Mouse (Mus musculus) kidney, postnatal 36 days (tissue): ENCODE data around the gene Col9a2.

Experiments
- DNase-seq, 2 experiments: peaks; one replicate each; pipeline ENCODE4 v3.0.0; 2021 to 2022; ENCODE audit warnings: mixed read lengths in 2 of 2

The Col9a2 gene

GRCm38 (mm10) chr4:121039331-121040115, at the start of gene Col9a2:
Col9a2 (plus strand) TSS chr4:121039385.
- DNase-seq: peak in 1 of 2 experiments; percentile 18

DNA sequence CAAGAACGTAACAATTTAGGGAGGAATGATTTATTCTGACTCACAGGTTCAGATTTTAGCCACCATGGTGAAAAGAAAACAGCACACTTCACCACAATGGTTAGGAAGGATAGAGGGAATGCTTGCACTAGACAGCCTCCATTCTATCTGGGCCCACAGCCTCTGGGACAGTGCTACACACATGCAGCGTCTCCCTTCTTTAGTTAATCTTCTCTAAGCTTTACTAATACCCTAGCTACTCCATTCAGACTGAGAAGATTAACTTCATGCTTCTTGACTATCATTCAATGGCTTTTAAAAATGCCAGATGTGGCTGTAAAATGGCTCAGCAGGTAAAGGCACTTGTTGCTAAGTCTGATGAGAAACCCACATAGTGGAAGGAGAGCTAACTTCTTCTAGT, 46.9 kb upstream of the Col9a2 start:
- no peak for DNase-seq

GRCm38 (mm10) chr4:120993025-120993424, 46.2 kb upstream of the Col9a2 start:
- no peak for DNase-seq

- DNase-seq: peak in 1 of 2 experiments; percentile 42
These were observed 43.3 kb upstream of the Col9a2 start for GRCm38 (mm10) chr4:120995911-120996310.

DNA sequence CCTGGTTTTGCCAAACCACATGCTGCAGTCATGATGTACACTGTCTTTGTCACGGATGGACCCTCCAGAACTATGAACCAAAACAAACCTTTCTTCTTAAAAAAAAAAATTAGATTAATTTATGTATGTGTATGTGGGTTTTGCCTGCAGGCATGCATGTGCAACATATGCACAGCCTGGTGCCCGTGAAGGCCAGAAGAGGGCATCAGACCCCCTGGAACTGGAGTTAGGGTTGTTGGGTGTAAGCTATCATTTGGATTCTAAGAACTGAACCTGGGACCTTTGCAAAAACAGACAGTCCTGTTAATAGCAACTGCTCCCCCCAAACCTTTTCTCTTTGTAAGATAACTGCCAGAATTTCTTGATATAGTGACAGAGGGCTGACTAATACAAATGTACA, 38.1 kb upstream of the Col9a2 start:
- no peak for DNase-seq

- no peak for DNase-seq
These were observed 37.5 kb upstream of the Col9a2 start for GRCm38 (mm10) chr4:121001659-121002058.

DNA sequence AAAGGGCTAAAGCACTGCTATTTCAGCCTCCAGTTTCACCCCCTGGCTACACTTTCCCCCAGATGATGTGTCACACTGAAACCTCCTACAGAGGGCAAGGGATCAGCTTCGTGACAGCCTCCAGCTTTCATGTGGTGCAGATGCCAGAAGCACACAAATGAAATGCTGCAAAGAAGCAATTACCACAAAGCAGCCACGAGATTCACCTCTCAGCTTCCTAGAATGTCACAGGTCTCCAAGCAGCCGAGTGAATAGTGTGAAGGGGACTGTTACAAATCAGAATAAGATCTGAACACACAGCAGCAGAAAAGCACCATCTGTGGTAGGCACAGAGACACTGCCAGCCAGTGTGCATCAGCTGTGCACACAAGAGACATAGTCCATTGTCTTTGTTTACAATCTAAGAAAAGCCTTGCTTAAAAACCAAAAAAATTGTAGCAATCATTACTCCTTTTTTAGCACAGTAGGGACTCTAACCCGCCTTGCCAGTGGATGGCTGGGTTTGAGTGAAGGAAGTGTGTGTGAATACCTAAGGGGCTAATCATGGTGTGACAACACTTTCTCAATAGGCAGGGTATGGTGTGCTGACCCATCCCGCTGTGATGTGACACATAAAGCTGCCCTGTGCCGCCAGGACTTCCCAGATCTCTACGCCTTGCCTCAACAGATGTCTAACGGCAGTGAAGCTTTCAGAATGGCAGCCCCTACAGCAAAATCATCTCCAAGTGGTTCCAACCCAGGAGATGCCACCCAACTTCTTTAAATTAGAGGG, 36.6 kb upstream of the Col9a2 start:
- no peak for DNase-seq

DNA sequence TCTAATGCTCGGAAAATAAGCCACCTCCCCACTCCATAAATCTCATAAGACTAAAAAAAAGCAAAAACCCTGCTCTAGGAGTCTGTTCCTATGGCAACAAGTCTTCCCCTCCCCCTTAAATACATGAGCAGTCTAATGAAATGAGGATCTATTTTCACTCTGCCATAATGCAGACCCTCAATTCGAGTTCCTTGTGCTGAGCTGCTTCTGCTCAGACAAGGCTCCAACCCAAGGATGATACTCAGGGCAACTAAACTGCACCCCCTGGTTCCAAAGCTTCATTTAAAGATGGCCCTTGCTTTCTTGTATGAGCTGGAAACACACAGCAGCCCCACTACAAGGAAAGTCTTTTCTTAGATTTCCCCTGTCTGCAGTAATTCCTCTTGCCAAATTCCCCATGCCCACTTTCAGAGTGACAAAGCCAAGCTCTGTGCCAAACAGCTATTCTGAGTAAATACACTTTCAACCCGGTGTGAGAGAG, 35.5 kb upstream of the Col9a2 start:
- no peak for DNase-seq

DNA sequence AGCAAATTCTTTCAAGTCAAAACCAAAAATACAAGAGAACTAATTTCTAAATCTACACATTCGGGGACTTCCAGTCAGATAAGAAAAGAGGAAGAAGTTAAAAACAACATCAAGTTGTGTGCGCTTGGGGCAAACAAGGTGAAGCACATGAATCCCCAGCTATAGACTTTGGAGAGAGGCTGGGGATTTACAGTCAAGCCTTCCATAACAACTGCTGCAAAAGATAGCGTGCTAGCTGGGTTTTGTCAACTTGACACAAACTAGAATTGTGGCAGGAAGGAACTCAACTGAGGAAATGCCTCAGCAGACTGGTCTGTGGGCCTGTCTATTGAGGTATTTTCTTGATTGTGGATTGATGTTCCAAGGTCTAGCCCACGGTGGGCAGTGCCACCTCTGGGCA, 34.5 kb upstream of the Col9a2 start:
- no peak for DNase-seq

- DNase-seq: no peak
These were observed 32.2 kb upstream of the Col9a2 start for GRCm38 (mm10) chr4:121007006-121007405.

- no peak for DNase-seq
These were observed 31.0 kb upstream of the Col9a2 start for GRCm38 (mm10) chr4:121008071-121008745.

DNA sequence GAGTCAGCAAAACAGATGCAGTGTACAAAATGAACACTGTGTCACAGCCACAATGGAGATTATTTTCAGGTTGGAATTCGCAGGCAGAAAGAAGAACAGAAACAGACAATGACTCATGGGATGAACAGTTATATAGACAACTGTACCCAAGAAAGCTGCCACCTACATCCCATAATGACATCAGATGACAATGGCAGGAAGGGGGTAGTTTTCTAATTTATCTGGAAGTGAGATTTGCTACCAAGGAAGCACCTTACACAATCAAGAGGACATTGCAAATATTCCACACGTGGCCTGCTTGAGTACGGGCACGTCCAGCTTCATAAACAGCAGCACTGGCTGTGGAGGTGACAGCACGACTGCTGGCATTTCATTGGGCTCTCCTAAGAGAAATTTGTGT, 30.0 kb upstream of the Col9a2 start:
- DNase-seq: no peak

- no peak for DNase-seq
These were observed 28.2 kb upstream of the Col9a2 start for GRCm38 (mm10) chr4:121010770-121011549.

DNA sequence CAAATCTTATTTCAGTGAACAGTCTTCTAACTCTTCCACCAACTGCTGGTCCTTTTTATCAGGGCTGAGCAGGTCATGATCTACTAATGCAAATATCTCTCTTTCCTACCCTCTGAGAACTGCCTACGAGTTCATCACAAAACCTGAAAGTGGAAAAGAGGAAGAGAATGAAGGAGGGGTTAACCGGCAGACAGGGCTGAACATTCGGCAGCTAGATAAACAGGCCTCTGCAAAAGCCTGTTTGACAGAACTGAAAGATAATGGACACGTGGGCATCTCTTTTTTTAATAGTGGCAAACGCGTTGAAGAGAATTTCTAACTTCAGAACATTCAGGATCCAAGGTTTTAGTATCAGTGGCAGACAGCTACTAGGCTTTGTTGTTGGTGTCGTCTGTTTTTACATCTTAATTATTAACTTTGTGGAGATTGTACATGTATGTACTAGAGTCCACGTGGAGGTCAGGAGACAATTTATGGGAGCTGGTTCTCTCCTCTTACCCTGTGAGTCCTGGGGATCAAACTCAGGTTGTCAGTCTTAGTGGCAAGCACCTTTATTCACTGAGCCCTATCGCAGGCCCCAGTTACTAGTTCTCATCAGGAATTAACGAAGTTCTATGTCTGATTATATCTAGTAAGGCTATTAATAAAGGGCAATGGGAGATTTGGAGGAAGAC, 24.5 kb upstream of the Col9a2 start:
- no peak for DNase-seq

- no peak for DNase-seq
These were observed 23.9 kb upstream of the Col9a2 start for GRCm38 (mm10) chr4:121015268-121015659.

- DNase-seq: peak in 1 of 2 experiments; percentile 58
These were observed 22.9 kb upstream of the Col9a2 start for GRCm38 (mm10) chr4:121016021-121016898.

DNA sequence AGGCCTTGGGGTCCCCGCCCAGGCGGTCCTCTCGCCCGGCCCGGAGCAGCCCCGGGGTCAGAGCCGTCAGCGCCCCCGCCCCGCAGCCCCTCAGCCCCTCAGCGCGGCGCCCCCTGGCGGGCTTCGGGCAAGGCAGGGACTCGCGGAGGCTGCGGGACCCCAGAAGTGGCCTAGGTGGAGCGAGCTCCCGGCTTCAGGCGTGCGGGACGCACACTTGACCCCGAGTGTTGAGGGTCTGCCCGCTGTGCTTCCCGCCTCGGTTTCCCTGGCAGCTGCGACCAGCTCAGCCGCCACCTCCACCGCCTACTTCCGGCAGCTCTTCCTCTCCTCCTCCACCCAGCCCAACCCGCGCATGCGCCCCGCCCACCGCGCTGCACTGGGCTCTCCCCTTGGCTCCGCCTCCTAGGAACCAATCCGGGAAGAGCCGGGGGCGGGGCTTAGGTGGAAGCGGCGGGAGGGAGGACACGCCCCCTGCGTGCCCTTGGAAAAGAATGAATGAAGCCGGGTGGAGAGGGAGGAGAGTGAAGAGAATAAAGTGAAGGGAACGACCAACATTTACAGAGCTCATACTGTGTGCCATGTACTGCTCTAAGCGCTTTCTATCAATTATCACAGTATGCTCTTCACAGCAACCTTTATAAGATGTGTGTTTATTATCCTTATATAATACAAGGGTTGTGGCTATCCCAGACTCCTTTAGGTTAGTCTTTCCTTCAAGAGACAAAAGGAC, 22.1 kb upstream of the Col9a2 start, which contains the start of gene Smap2:
TSS of gene Smap2 (minus strand) at position 320 of the 730 bp plus-strand sequence.
- DNase-seq: peak; percentile 99 to 100

- no peak for DNase-seq
These were observed 20.9 kb upstream of the Col9a2 start for GRCm38 (mm10) chr4:121018250-121018649.

DNA sequence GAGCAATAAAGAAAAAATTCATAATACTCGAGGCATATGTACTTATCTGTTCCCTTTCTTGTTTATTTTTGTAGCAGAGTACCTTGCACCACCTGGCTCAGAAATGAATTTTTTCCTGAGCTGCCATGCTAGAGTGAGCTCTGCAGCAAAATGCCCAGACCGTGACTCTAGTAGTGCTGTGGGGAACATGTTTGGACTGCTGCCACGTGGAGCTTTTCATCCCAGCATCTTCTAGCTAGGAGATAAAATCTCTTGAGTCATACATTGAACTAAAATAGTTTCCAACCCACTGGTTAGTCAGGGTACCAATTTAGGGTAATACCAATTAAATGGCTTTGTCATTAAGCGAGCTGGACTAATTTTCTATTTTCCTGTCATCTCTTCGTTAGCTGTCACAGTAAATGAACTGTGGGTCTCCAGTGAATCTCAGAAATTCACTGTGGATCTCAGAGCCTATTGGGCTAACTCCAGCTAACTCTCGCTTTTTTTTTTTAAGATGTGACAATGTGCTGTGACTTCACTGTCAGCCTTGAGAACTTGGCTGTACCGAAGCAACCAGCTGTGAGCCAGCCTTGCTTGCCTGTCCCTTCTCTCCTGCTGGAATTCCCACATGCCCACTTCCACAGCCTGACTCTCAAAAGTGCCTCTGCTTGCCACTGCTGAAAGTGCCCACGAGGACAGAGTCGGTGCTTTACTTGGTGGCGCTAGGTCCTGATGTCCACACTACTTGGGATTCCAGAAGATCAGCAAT, 19.0 kb upstream of the Col9a2 start:
- DNase-seq: peak; percentile 25 to 52
